Mouse (Mus musculus) frontal cortex, postnatal 14 days (tissue): ENCODE data around the gene Krtap12-1.
"Not testable (repeated sequence)": the region's sequence is repeated elsewhere in the genome, so short reads cannot be mapped to it uniquely, and the experiment has no call there.

Source experiments
- DNase-seq, 2 experiments: peaks; one replicate each; pipeline ENCODE4 v3.0.0; 2022; ENCODE audit warnings: low spot score in 2 of 2

The Krtap12-1 gene

GRCm38 (mm10) chr10:77741924-77742688 lies 21.7 kb downstream of the Krtap12-1 start, which contains the start of gene Gm18596:
Gm18596 (minus strand) TSS chr10:77742638.
- not testable (repeated sequence) for DNase-seq

GRCm38 (mm10) chr10:77750686-77751085 lies 30.3 kb downstream of the Krtap12-1 start:
- DNase-seq, result not testable (repeated sequence)

- not testable (repeated sequence) for DNase-seq
Observed at GRCm38 (mm10) chr10:77751254-77751653, 30.9 kb downstream of the Krtap12-1 start, which contains the start of gene Gm9736. Gm9736 (minus strand) TSS chr10:77751354.

GRCm38 (mm10) chr10:77752312-77752711 lies 31.9 kb downstream of the Krtap12-1 start:
- not testable (repeated sequence) for DNase-seq

- no peak for DNase-seq
Observed at GRCm38 (mm10) chr10:77753448-77753847, 33.0 kb downstream of the Krtap12-1 start.

- DNase-seq, result not testable (repeated sequence)
Observed at GRCm38 (mm10) chr10:77759582-77759981, 39.2 kb downstream of the Krtap12-1 start, which contains the start of gene Gm3233. Gm3233 (minus strand) TSS chr10:77759682.

GRCm38 (mm10) chr10:77769727-77770126 lies 49.3 kb downstream of the Krtap12-1 start:
- DNase-seq, result no peak
